Mouse (Mus musculus) kidney, postnatal 36 days (tissue): ENCODE measurements around the gene Ccnyl1.
A peak's percentile ranks its signal among the peaks of the same experiment; 100 is the strongest.

Source experiments
- DNase-seq, 2 experiments: peaks; one replicate each; pipeline ENCODE4 v3.0.0; 2021 to 2022; ENCODE audit warnings: mixed read lengths in 2 of 2

The Ccnyl1 gene

GRCm38 (mm10) chr1:64738661-64739082 lies 48.4 kb downstream of the Ccnyl1 start:
- DNase-seq, result peak; percentile 88 to 89

DNA sequence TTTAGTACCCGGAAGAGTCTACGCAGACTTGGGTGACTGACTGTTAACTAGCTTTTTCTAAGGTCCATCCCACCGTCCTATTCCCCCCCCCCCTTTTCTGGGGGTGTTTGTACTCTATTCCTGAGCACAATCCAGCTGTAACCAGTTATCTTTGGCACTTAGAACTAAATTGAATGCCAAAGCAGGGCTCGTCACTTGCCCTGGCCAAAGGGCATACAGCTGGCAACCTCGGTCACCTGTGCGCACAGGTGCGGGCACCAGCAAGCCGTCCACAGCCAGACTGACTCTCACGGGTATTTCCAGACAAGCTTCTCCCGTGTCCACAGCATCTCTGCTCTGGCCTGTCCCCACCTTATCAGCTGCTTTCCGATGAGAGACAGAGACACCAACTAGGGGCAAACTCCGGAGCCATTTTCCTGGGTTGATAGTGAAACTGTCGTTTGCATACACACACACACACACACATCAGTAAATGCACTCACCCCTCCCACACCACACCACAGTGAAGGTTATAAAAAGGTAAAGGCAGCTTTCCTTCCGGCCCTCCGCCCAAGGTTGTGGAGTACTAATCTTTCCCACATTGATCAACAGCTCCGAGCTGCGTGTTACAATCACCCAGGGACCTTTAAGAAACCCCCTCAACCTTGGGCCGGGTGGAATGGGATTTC lies 52.6 kb downstream of the Ccnyl1 start:
- DNase-seq, result peak; percentile 77 to 87

DNA sequence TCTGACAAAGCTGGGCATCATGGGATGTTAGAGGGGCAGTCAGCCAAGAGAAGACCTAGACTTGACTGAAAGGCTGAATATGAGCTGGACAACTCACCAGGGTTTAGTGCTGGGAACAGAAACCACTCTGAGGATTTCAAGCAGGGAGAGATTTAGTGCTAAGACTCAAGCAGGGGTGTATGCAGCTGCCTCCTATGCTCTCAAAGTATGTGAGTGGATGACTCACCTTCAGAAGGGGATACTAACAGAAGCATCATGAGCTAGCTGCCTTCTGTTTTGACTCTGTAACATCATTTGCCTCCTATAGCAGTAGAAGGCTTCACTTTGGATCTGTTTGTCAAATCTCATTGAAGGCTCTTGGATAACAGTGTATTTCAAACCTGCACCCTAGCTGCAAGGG lies 54.4 kb downstream of the Ccnyl1 start:
- no peak for DNase-seq

DNA sequence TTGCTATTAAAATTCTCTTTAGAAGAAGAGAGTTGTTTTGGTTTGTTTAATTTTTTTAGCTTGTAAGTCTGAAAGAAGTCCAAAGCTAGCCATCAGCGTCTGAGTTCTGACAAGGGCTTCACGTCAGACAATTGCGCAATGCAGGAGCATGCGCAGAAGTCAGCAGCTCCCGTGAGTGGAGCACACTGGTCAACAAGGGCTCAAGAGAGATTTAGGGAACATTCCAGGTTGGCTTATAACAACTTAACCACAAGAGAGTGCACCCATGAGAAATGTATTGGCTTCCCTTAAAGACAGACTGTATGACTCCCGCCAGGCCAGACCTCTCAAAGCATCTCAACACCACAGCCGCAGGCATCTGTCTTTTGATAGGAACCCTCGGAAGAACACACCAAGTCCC lies 62.9 kb downstream of the Ccnyl1 start:
- DNase-seq, result no peak

DNA sequence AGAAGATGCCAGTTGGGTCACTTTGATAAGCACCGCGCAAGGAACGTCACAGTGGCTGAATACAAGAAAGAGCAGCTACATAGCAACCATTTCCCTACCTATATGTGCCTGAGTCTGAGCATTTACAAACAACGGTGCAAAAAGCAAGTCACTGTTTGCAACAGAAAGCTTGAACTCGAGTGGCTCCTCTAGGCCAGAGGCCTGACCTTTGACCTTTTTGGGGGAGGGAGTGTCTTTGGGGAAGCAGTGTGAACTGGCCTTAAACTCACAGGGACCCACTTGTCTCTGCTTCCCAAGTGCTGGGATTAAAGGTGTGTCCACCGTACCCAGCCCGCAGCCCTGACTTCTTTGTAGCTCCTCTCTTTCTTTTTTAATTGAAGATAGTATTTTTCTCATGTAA lies 63.4 kb downstream of the Ccnyl1 start:
- DNase-seq, result peak; percentile 34 to 45

- DNase-seq, result peak; percentile 37 to 42
Observed at GRCm38 (mm10) chr1:64754658-64755057, 64.4 kb downstream of the Ccnyl1 start.

DNA sequence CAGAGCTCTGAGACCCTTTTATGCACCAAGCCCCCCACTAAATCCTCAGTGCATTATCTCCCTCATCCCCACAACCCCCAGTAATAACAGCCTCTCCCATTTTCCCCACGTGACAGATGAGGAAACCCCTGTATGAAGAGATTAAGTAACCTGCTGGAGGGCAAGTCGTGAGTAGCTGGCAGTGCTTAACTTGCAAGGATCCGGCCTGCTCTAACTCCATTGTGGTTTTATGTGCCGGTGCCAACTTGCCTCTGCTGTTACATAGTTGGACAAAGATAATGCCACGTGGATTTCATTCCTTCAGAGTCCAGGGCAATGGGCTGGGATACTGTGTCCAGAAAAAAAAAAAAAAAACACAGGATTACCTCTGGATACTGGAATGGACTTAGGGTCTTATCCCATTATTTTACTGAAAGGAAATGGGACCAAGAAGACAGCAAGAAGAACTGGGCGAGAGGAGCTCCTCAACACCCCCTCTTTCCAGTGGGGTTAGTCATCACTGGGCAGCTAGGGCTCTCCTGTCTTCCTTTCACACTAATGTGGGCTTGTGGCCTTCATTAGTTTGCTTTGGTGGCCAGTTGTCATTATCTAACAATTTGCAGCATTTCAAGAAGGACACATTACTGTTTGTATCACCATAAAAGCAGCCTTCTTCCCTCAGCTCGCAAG lies 65.8 kb downstream of the Ccnyl1 start:
- peak in 1 of 2 experiments; percentile 40 for DNase-seq

DNA sequence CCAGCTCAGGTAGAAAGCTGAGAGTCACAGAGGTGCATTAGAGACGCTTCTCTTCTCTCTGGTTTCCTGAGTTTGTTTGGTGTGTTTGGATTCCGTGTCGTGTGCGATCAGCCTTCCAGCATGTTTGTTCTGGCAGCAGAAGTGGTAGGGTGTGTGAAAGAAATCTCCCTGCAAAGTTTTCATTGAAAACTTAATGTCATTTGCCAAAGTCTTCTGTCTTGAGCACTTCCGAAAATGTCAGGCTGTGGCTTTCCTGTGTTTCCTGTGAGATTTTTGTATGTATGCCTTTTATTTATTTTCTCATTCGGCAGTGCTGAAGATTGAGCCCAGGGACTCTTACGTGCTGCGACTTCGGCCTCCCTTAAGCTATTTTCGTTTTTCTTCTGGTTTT lies 66.4 kb downstream of the Ccnyl1 start:
- DNase-seq, result no peak

DNA sequence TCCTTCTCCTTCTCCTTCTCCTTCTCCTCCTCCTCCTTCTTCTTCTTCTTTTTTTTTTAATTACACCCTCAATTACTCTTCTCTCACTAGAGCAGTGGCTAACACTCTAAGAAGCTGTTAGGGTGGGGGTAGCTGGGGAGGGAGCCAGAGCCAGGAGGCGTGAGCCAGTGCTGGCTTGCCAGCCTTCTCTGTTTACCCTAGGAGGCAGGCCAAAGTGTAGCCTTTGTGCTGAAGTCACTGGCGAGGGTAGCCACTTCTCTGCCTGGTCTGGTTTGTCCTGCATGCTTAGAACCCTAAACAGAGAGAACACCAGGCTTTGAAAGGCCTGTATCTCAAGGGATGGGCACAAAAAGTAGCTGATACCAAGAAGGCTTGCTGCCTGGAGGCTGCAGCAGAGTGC lies 67.0 kb downstream of the Ccnyl1 start:
- DNase-seq, result peak; percentile 48 to 50

- no peak for DNase-seq
Observed at GRCm38 (mm10) chr1:64757766-64758165, 67.5 kb downstream of the Ccnyl1 start.

GRCm38 (mm10) chr1:64761646-64762045 lies 71.4 kb downstream of the Ccnyl1 start:
- no peak for DNase-seq

DNA sequence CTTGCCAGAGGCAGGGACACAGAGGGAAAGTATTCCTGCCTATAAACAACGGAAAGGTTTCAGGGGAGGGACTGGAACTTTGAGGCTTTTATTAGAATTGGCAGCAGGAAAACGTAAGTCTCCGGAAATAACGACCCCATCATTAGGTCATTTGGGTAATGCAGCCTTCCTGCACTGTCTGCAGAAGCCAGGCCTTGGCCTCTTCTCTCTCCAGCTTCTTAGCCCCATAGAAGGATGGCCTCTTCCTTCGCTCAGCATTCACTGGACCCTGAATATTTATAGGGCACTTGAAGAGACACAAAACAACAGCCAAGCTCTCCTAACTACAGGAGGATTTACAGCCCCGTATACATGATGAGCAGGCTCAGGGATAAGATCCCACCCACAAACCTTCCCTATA lies 79.9 kb downstream of the Ccnyl1 start:
- DNase-seq, result no peak

GRCm38 (mm10) chr1:64773305-64773704 lies 83.0 kb downstream of the Ccnyl1 start:
- DNase-seq, result no peak
